ENCODE assay signal across 12 mouse cellular contexts in the genomic region with DNA sequence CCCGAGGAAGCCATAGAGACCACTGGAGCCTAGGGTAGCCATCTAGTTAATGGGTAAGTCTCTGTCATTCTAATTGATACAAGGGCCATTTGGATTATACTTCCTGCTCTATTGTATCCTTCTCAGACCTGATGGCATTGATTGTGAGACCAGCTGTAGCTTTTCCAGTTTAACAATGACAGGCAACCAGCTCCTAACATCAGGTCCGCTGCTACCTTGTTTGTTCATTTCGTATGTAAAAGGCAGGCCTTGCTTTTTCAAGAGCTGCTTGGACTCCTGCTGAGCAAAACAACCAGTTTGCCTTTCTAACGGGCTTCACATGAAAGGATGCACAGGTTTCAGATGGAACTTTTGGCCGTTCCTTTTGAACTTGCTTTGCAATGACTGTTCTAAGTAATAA.
"Had no signal": no experiment of that assay in that cellular context is flagged by ENCODE, and none has a peak within 500 bp of the region (broad histone marks: within the 10 kb centered on the region; RNA-seq: fewer than 3 reads in every experiment).

No protein-coding gene starts in this region.

- H3K9me3 ChIP-seq: midbrain, embryonic 10.5 days; midbrain, embryonic 12.5 days; neural tube, embryonic 12.5 days had no signal

- H3K27ac ChIP-seq: midbrain, embryonic 10.5 days; midbrain, embryonic 12.5 days; neural tube, embryonic 12.5 days had no signal

- DNase-seq: lung, adult 18-20 months; lung, embryonic 14.5 days; lung, postnatal 10 days; lung, postnatal 4 days; midbrain, embryonic 14.5 days; right cerebral cortex, postnatal 14 days; thymus, adult 2 months; thymus, postnatal 25 days; thymus, postnatal 4 days had no signal

- H3K4me3 ChIP-seq: midbrain, embryonic 10.5 days; midbrain, embryonic 12.5 days; neural tube, embryonic 12.5 days had no signal

- H3K36me3 ChIP-seq: midbrain, embryonic 10.5 days; midbrain, embryonic 12.5 days; neural tube, embryonic 12.5 days had no signal

- H3K4me1 ChIP-seq: midbrain, embryonic 10.5 days; midbrain, embryonic 12.5 days; neural tube, embryonic 12.5 days had no signal

- H3K27me3 ChIP-seq: midbrain, embryonic 12.5 days; neural tube, embryonic 12.5 days had no signal

- H3K9ac ChIP-seq: lung, embryonic 14.5 days; midbrain, embryonic 12.5 days; neural tube, embryonic 12.5 days had no signal
